Mouse (Mus musculus) monocyte, adult 5-6 weeks (primary cell): Measurements from ENCODE around the gene Lrr1. TPM values are rescaled to one million over a fixed set of nuclear protein-coding genes. Genes with fewer than 3 reads are reported as not detected.
A peak's percentile ranks its signal among the peaks of the same experiment; 100 is the strongest.

Source experiments
- ATAC-seq: fragments of 153-309, 156-312 bp; replicated peaks from 2 replicates; pipeline ENCODE4 v1.8.0; 2017; ENCODE audit warnings: mild to moderate bottlenecking; ENCODE audit not compliant: low TSS enrichment, insufficient number of reproducible peaks, severe bottlenecking, poor library complexity, low FRiP score
- total RNA-seq: library from RNA; stranded (forward); fragments of 200-1000, 200-491, 200-594 nt; gene quantifications from 3 replicates; pipeline ENCODE4 v1.2.3, GENCODE M21; 2017

Gene Lrr1
- not detected in 3 replicates for total RNA-seq

GRCm38 (mm10) chr12:69168461-69169106, at the start of gene Lrr1:
Gene Lrr1 (plus strand): TSS chr12:69168814.
- ATAC-seq, result peak; percentile 95

GRCm38 (mm10) chr12:69119908-69120307, 48.7 kb upstream of the Lrr1 start:
- no peak for ATAC-seq

GRCm38 (mm10) chr12:69122801-69123200, 45.8 kb upstream of the Lrr1 start:
- ATAC-seq, result peak; percentile 56; the same call in 1 of the 2 replicates

- no peak for ATAC-seq
Measured at GRCm38 (mm10) chr12:69125066-69125465, 43.5 kb upstream of the Lrr1 start.

- 0 out of 2 replicates have a peak, but pooled peaks have one; percentile 74 for ATAC-seq
Measured at GRCm38 (mm10) chr12:69127170-69127569, 41.4 kb upstream of the Lrr1 start.

GRCm38 (mm10) chr12:69127626-69128025, 41.0 kb upstream of the Lrr1 start:
- no peak for ATAC-seq

GRCm38 (mm10) chr12:69129634-69130310, 38.8 kb upstream of the Lrr1 start:
- no peak for ATAC-seq

- ATAC-seq, result no peak
Measured at GRCm38 (mm10) chr12:69130486-69130885, 38.1 kb upstream of the Lrr1 start.

GRCm38 (mm10) chr12:69131267-69131666, 37.3 kb upstream of the Lrr1 start:
- ATAC-seq, result no peak

GRCm38 (mm10) chr12:69131981-69132380, 36.6 kb upstream of the Lrr1 start:
- no peak for ATAC-seq

GRCm38 (mm10) chr12:69139201-69139600, 29.4 kb upstream of the Lrr1 start:
- ATAC-seq, result no peak

GRCm38 (mm10) chr12:69139841-69140240, 28.8 kb upstream of the Lrr1 start:
- ATAC-seq, result no peak; the same call in 1 of the 2 replicates

GRCm38 (mm10) chr12:69143460-69143859, 25.2 kb upstream of the Lrr1 start:
- peak; percentile 27; the same call in 1 of the 2 replicates for ATAC-seq

- ATAC-seq, result no peak
Measured at GRCm38 (mm10) chr12:69147166-69147735, 21.4 kb upstream of the Lrr1 start.

GRCm38 (mm10) chr12:69150049-69150448, 18.6 kb upstream of the Lrr1 start:
- no peak for ATAC-seq

- ATAC-seq, result no peak
Measured at GRCm38 (mm10) chr12:69155923-69156322, 12.7 kb upstream of the Lrr1 start.

GRCm38 (mm10) chr12:69156436-69156835, 12.2 kb upstream of the Lrr1 start:
- no peak for ATAC-seq

- ATAC-seq, result no peak
Measured at GRCm38 (mm10) chr12:69157107-69157506, 11.5 kb upstream of the Lrr1 start.

- ATAC-seq, result 0 out of 2 replicates have a peak, but pooled peaks have one; percentile 4
Measured at GRCm38 (mm10) chr12:69158366-69158764, 10.2 kb upstream of the Lrr1 start.
